Mouse (Mus musculus): ENCODE data around the gene Endov. TPM values are rescaled to one million over a fixed set of nuclear protein-coding genes. Genes with fewer than 3 reads are reported as not detected.
A peak's percentile ranks its signal among the peaks of the same experiment; 100 is the strongest.

Gene Endov
- polyA plus RNA-seq, 1 experiment = 16.6 TPM

DNA sequence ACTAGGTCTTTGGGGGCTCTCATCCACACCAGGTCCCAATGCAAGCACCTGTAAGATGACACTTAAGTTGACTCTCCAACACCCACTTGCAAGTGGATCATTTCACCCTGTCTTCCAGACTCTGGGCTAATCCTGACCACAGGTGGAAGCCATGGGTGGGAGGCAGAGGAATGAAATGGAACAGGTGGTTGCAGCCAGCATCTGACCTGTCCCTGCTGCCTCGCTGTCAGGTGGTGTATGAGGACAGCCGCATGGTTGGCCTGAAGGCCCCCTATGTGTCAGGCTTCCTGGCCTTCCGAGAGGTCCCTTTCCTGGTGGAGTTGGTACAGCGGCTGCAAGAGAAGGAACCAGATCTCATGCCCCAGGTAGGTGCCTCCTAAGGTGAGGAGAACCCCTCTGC is 8.2 kb downstream of the Endov start:
- Histone ChIP-seq H3K4me3 (no peak overlapping the region), H3K4me2 (ENCODE audit: low read depth) (no peak overlapping the region), H3K27me3 (ENCODE audit: control insufficient read depth, insufficient read depth, insufficient read length) (no peaks in the 10 kb centered on the region), H3ac (ENCODE audit: control insufficient read depth, insufficient read length) (no peak overlapping the region), H3K36me3 (ENCODE audit: control insufficient read depth, insufficient read depth) (peaks cover 3% of the 10 kb centered on the region), H3K79me2 (ENCODE audit: control insufficient read depth, insufficient read depth) (no peaks in the 10 kb centered on the region)
- TF ChIP-seq MYOD1 (IDR thresholded peaks at IDR 0.05; ENCODE audit: control insufficient read depth in 1 of 3, insufficient read length in 2 of 3, low read depth in 2 of 3) (peak in 2 of 3 experiments; percentile 57 to 96), POLR2AphosphoS2 (IDR thresholded peaks at IDR 0.05; ENCODE audit: insufficient read length, low read depth) (no peak), CEBPB (IDR thresholded peaks at IDR 0.05; ENCODE audit: insufficient read depth, poor library complexity, severe bottlenecking) (no peak), TCF12 (IDR thresholded peaks at IDR 0.05; ENCODE audit: insufficient read depth, poor library complexity, severe bottlenecking) (no peak), TCF3 (IDR thresholded peaks at IDR 0.05; ENCODE audit: insufficient read length, low read depth) (peak; percentile 21), SRF (IDR thresholded peaks at IDR 0.05; ENCODE audit: control insufficient read depth, insufficient read length, low read depth) (no peak), USF1 (IDR thresholded peaks at IDR 0.05; ENCODE audit: low read depth) (no peak), MYOG (IDR thresholded peaks at IDR 0.05; ENCODE audit: control insufficient read depth in 1 of 3, insufficient read depth in 1 of 3, insufficient read length in 2 of 3, low read depth in 2 of 3) (peak in 1 of 3 experiments; percentile 74), MAX (IDR thresholded peaks at IDR 0.05; ENCODE audit: low read depth) (no peak), REST (IDR thresholded peaks at IDR 0.05; ENCODE audit: insufficient read depth, insufficient read length) (no peak)

DNA sequence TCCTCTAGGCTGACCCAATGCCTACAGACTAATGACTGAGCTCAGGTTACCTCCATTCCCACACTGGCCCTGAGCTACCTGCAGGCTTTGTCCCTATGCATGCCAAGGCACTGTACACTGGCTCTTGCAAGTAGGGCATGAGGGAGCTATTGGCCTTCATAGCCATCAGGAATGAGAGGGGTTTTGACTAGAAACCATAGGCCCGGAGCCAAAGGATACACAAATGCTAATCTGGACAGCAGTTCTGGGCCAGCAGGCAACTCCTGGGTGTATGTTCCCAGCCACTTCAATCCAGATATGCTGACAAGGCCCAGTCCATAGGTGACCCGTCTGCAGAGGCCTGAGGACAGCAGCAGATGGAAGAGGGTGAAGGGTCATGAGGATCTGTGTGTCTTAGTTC is 8.9 kb downstream of the Endov start:
- Histone ChIP-seq H3K27me3 (ENCODE audit: control insufficient read depth, insufficient read depth, insufficient read length) (no peaks in the 10 kb centered on the region), H3K4me3 (no peak overlapping the region), H3ac (ENCODE audit: control insufficient read depth, insufficient read length) (no peak overlapping the region), H3K79me2 (ENCODE audit: control insufficient read depth, insufficient read depth) (no peaks in the 10 kb centered on the region), H3K4me2 (ENCODE audit: low read depth) (no peak overlapping the region), H3K36me3 (ENCODE audit: control insufficient read depth, insufficient read depth) (peaks cover 3% of the 10 kb centered on the region)
- no peak for TF ChIP-seq CEBPB (IDR thresholded peaks at IDR 0.05; ENCODE audit: insufficient read depth, poor library complexity, severe bottlenecking)
- no peak for TF ChIP-seq MAX (IDR thresholded peaks at IDR 0.05; ENCODE audit: low read depth)
- TF ChIP-seq MYOG (IDR thresholded peaks at IDR 0.05; ENCODE audit: control insufficient read depth in 1 of 3, insufficient read depth in 1 of 3, insufficient read length in 2 of 3, low read depth in 2 of 3) = no peak
- TF ChIP-seq REST (IDR thresholded peaks at IDR 0.05; ENCODE audit: insufficient read depth, insufficient read length) = no peak
- TF ChIP-seq E2F4 (IDR thresholded peaks at IDR 0.05; ENCODE audit: insufficient read depth) = no peak
- no peak for TF ChIP-seq TCF3 (IDR thresholded peaks at IDR 0.05; ENCODE audit: insufficient read length, low read depth)
- TF ChIP-seq USF1 (IDR thresholded peaks at IDR 0.05; ENCODE audit: low read depth) = no peak
- no peak for TF ChIP-seq POLR2AphosphoS2 (IDR thresholded peaks at IDR 0.05; ENCODE audit: insufficient read length, low read depth)
- no peak for TF ChIP-seq TCF12 (IDR thresholded peaks at IDR 0.05; ENCODE audit: insufficient read depth, poor library complexity, severe bottlenecking)
- TF ChIP-seq MYOD1 (IDR thresholded peaks at IDR 0.05; ENCODE audit: control insufficient read depth in 1 of 3, insufficient read length in 2 of 3, low read depth in 2 of 3) = no peak

DNA sequence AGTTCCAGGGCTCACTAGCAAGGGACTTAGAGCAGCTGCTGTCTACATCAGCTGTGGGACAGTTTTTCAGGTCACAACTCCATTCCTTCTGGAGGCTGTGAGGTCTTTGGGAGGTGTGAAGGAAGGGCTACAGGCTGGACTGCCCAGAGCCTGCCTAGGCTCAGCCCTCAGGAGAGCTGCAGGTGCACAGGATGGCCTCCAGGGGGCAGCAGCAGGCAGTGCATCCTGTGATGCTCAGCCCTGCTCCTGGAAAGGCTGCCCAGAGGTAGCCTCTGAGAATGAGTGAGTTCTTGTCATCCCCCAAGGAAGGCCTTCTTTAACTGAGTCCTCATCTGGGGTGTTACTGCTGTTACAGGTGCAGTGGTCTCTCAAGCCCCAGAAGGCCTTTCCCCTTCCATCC is 12.5 kb downstream of the Endov start:
- peaks cover 3% of the 10 kb centered on the region for H3K36me3 ChIP-seq (ENCODE audit: control insufficient read depth, insufficient read depth)

GRCm38 (mm10) chr11:119506386-119506785 is 15.2 kb downstream of the Endov start:
- no peaks in the 10 kb centered on the region for H3K79me2 ChIP-seq (ENCODE audit: control insufficient read depth, insufficient read depth)
- no peak overlapping the region for H3ac ChIP-seq (ENCODE audit: control insufficient read depth, insufficient read length)
- no peaks in the 10 kb centered on the region for H3K27me3 ChIP-seq (ENCODE audit: control insufficient read depth, insufficient read depth, insufficient read length)
- H3K36me3 ChIP-seq (ENCODE audit: control insufficient read depth, insufficient read depth) = no peaks in the 10 kb centered on the region
- no peak overlapping the region for H3K4me3 ChIP-seq
- H3K4me2 ChIP-seq (ENCODE audit: low read depth) = no peak overlapping the region
- TF ChIP-seq SRF (IDR thresholded peaks at IDR 0.05; ENCODE audit: control insufficient read depth, insufficient read length, low read depth) (no peak), MYOG (IDR thresholded peaks at IDR 0.05; ENCODE audit: control insufficient read depth in 1 of 3, insufficient read depth in 1 of 3, insufficient read length in 2 of 3, low read depth in 2 of 3) (no peak), MAX (IDR thresholded peaks at IDR 0.05; ENCODE audit: low read depth) (no peak), CEBPB (IDR thresholded peaks at IDR 0.05; ENCODE audit: insufficient read depth, poor library complexity, severe bottlenecking) (no peak), E2F4 (IDR thresholded peaks at IDR 0.05; ENCODE audit: insufficient read depth) (no peak), TCF12 (IDR thresholded peaks at IDR 0.05; ENCODE audit: insufficient read depth, poor library complexity, severe bottlenecking) (no peak), POLR2AphosphoS2 (IDR thresholded peaks at IDR 0.05; ENCODE audit: insufficient read length, low read depth) (no peak), USF1 (IDR thresholded peaks at IDR 0.05; ENCODE audit: low read depth) (no peak), POLR2A (IDR thresholded peaks at IDR 0.05; ENCODE audit: insufficient read length, low read depth) (no peak), REST (IDR thresholded peaks at IDR 0.05; ENCODE audit: insufficient read depth, insufficient read length) (no peak), MYOD1 (IDR thresholded peaks at IDR 0.05; ENCODE audit: control insufficient read depth in 1 of 3, insufficient read length in 2 of 3, low read depth in 2 of 3) (no peak)

More for the DNA sequence above, 12.5 kb downstream of the Endov start:
- TF ChIP-seq MYOD1 (IDR thresholded peaks at IDR 0.05; ENCODE audit: control insufficient read depth in 1 of 3, insufficient read length in 2 of 3, low read depth in 2 of 3) (peak in 1 of 3 experiments; percentile 12), MYOG (IDR thresholded peaks at IDR 0.05; ENCODE audit: control insufficient read depth in 1 of 3, insufficient read depth in 1 of 3, insufficient read length in 2 of 3, low read depth in 2 of 3) (peak in 2 of 3 experiments; percentile 16 to 77), POLR2AphosphoS2 (IDR thresholded peaks at IDR 0.05; ENCODE audit: insufficient read length, low read depth) (peak; percentile 55), POLR2A (IDR thresholded peaks at IDR 0.05; ENCODE audit: insufficient read length, low read depth) (peak; percentile 29), CEBPB (IDR thresholded peaks at IDR 0.05; ENCODE audit: insufficient read depth, poor library complexity, severe bottlenecking) (no peak)
- H3K4me2 ChIP-seq (ENCODE audit: low read depth) = no peak overlapping the region
- no peak overlapping the region for H3ac ChIP-seq (ENCODE audit: control insufficient read depth, insufficient read length)
- no peaks in the 10 kb centered on the region for H3K27me3 ChIP-seq (ENCODE audit: control insufficient read depth, insufficient read depth, insufficient read length)
- H3K4me3 ChIP-seq = no peak overlapping the region
- no peaks in the 10 kb centered on the region for H3K79me2 ChIP-seq (ENCODE audit: control insufficient read depth, insufficient read depth)

DNA sequence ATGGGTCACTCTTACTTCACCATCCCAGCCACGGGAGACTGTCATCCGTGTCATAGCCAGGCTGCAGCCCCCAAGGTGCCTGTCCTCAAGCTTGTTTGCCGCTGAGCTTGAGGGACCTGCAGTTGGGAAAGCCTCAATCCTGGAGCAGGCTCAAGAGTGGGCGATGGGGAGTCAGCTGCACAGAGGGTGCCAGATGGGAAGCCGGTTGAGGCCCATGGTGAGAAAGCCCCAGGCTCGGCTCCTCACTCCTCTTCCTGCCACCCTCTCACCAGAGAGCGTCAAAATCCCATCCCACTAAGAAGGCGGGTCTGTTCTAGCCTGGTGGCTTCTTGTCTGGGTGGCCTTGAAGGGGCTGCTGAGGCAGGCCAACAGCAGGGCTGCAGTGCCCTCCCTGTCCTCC is 16.6 kb downstream of the Endov start:
- H3ac ChIP-seq (ENCODE audit: control insufficient read depth, insufficient read length) = no peak overlapping the region
- no peak overlapping the region for H3K4me3 ChIP-seq
- TF ChIP-seq USF1 (IDR thresholded peaks at IDR 0.05; ENCODE audit: low read depth) (no peak), CEBPB (IDR thresholded peaks at IDR 0.05; ENCODE audit: insufficient read depth, poor library complexity, severe bottlenecking) (no peak), MYOD1 (IDR thresholded peaks at IDR 0.05; ENCODE audit: control insufficient read depth in 1 of 3, insufficient read length in 2 of 3, low read depth in 2 of 3) (no peak), MYOG (IDR thresholded peaks at IDR 0.05; ENCODE audit: control insufficient read depth in 1 of 3, insufficient read depth in 1 of 3, insufficient read length in 2 of 3, low read depth in 2 of 3) (no peak), TCF3 (IDR thresholded peaks at IDR 0.05; ENCODE audit: insufficient read length, low read depth) (no peak)
- no peaks in the 10 kb centered on the region for H3K27me3 ChIP-seq (ENCODE audit: control insufficient read depth, insufficient read depth, insufficient read length)
- H3K4me2 ChIP-seq (ENCODE audit: low read depth) = no peak overlapping the region
- no peaks in the 10 kb centered on the region for H3K79me2 ChIP-seq (ENCODE audit: control insufficient read depth, insufficient read depth)
- H3K36me3 ChIP-seq (ENCODE audit: control insufficient read depth, insufficient read depth) = no peaks in the 10 kb centered on the region

Data from myocyte (in vitro differentiated cells).